Mouse (Mus musculus) skeletal muscle tissue, adult 2 months (tissue): ENCODE results near the gene Ugt1a10.
"Not testable (repeated sequence)": the region's sequence is repeated elsewhere in the genome, so short reads cannot be mapped to it uniquely, and the experiment has no call there.

ENCODE experiments used
- DNase-seq: peaks from one replicate; pipeline ENCODE4 v3.0.0-alpha.2; 2012; ENCODE audit warnings: low read depth, low spot score

Ugt1a10 gene

DNA sequence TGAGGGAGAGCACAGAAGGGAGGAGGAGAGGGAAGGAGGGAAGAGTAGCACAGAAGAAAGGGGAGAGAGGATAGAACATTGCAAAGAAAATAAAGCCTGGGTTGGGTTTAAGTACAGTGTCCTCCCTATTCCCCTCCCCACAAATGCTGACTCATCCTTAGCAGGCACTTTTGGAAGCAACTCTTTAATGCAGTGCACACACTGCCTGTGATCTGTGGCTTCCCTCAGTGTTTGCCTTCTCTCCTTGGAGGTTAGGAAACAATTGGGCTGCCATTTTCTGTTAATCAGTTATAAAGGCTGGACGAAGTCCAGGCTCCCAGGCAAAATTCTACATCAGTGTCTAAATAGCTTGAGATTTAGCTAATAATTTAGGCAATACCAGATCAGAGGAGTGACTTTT, 85.3 kb downstream of the Ugt1a10 start:
- DNase-seq = not testable (repeated sequence)

DNA sequence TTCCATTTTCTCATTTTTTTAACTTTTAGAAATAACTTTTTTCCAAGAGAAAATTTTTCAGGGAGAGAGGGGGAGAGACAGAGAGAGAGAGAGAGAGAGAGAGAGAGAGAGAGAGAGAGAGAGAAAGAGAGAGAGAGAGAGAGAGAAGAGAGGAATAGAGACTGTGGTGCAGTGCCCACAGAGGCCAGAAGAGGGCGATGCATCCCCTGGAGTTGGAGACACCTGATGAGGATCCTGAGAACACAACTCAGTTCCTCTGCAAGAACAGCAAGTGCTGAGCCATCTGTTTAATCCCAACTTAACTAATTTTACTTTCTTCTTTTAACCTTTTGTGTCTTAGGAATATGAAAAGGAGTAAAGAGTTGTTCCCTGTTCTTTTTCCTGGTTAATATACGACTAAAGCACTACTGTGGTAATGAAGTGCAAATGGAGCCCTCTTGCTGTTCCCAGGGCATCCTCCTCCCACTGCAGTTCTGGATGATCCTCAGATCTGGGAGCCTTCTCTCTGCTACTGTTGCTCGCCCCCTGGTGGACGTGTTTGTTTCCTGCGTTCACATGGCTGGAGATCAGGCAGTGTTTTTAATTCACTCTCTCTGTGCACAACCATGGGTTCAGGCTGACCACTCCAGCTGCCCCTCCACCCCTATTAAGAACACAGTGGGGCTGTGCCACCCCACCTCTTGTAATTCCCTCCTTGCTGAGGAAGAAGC, 88.9 kb downstream of the Ugt1a10 start:
- DNase-seq = not testable (repeated sequence)

DNA sequence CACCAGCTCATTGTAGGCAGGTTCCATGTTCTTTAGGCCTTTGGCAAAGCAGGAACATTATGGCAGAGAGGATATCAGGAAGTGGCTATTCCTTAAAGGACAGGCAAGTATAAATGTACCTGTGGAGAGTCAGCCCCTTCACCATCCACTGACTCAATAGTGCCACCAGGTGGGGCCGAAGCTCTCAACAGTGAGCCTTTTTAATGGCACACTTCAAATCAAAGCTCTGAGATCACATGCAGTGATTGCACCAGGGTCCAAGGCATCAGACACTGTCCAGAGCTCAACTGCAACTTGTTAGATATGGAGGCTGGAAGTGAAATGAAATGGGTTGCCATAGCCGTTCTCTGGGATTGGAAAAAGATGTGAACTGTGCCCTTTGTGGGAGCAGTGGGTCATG, 90.1 kb downstream of the Ugt1a10 start:
- DNase-seq = not testable (repeated sequence)

DNA sequence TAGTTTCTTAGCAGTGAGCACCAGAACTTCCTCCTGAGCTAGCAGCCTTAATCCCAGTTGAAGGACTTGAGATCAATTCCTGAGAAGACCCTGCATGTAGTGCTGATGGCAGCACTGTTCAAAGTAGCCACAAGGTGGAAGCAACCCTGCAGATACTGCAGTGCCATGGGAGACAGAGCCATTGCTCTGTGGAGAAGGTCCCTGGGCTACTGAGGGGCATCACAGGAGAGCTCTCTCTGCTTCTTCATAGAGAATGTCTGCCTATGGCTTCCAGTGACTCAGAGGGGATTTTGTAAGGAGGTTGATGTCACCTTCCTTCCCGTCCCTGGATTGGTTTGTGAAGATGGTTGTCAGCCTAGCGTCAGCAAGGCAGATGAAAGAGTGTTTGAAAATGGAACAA, 94.9 kb downstream of the Ugt1a10 start:
- not testable (repeated sequence) for DNase-seq

DNA sequence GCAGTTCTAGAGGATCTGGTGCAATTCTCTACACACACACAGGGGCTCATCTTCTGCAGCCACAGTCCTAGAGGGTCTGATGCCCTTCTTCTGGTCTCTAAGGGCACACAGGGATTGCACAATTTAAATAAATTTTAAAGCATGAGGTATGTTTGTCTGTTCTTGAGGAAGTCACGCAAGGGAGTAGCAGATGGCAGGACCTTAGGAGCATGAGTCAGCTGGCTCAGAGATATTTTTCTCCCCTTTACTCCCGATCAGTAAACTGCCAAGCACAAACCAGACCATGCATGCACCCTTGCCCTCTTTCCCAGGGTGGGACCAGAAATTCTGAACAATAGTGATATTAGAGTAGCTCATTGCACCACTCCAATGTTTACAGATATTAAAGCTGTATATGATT, 103.2 kb downstream of the Ugt1a10 start:
- no peak for DNase-seq

DNA sequence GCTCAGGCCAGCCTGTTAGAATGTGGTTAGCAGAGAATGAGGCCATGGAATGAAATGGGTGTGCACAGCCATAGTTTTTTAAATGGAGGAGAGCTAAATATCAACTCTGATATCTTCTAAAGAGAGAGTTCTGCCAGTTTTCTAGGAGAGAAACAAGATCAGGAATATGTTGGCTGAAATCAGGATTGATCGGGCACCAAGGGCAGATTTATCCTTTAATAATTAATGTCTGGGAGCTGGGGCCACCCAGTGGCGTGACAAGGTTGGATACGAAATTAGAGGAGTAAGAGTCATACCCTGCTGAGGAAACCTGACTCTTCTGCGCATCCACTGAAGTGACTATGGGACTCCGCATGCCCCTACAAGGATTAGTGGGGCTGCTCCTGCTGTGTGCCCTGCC, 110.5 kb downstream of the Ugt1a10 start, which contains the start of gene Ugt1a5:
Ugt1a5 (plus strand) TSS at position 302 of the 400 bp plus-strand sequence.
- DNase-seq = no peak

DNA sequence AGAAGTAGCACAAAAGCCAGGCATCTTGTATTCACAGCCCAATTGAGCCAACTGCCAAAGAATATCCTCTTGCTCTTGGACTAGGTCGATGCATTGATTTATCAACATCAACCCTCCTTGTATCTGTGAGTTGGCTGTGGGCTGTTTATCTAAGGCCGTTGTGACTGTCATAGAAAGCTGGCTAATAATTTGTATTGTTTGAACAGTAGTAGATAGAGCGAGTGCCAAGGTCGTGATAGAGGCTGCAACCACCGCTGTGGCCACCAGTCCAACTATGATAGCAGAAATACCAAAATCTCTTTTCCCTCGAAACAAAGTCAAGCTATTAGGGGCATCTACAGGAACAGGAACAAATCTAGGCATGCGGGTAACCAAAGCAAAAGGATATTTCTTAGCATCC, 117.0 kb downstream of the Ugt1a10 start:
- DNase-seq = not testable (repeated sequence)

DNA sequence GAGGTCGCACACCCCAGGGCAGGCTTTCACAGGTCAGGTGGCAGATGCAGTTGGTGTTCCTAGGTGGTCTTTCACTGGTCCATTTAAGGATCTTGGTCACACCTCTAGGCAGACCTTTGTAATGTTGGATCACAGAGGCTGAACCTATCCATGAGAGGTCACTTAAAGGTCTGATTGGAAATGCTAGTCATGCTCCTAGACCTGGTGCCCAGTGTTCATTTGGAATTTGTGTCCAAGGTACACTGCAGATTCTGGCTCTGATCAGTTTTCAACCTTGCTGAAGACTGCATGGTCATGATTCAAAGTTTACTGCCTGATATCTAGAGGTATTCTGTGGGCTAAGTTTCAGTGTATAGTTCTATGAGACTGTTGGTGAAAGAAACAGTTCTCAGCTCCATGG, 124.5 kb downstream of the Ugt1a10 start:
- DNase-seq = no peak

DNA sequence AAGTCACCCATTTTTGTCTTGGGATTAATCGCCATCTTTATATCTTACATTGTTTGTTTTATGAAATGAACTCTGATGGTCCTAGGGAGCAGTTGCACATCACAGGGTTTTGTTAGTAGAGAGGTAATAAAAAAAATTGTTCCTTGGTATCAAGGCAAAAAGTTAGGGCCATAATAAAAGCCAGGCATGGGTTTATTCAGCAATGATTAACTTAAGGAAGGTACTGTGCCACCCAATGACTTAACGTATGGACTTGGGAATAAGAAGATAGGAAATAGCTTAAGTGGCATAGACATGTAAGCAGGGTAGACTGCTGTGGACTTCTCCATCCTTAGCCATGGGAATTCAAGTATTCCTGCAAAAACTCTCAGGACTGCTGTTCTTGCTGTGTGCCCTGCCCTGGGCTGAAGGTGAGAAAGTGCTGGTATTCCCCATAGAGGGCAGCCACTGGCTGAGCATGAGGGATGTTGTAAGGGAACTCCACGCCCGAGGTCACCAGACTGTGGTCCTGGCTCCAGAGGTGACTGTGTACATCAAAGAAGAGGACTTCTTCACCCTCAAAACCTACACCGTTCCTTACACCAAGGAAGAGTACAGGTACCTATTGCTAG, 131.2 kb downstream of the Ugt1a10 start:
- no peak for DNase-seq

DNA sequence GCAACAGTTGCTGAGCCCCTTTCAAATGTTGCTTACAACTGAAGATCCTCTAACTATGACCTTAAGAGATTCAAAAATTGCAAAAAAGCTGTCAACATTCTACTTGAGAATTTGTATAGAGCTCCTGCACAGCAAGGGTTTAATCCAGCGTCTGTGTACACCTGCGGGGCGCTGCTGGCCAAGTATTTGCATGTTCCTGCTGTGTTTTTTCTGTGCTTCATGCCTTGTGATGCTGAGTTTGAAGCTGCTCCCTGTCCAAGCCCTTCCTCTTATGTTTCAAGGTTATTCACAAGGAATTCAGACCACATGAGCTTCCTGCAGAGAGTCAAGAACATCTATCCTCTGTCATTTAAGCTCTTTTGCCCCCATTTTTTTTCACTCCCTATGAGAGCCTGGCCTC, 136.9 kb downstream of the Ugt1a10 start:
- DNase-seq = no peak

DNA sequence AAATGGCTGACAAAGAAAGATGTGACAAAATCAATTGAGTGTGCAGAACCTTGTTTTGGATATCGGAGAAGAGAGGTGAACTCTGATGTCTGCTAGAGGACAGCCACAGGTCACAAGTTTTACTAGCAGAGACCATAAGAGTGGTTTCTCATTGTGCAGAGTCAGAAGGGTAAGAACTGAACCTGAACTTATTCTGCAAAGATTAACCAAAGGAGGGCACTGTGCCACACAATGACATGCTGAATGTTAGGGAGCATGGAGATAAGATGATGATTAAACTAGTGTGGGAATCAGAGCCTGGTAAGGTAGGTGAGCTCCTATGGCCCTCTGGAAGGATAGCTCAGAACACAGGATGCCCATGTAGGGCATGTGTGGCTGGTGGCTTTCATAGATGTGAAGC, 140.5 kb downstream of the Ugt1a10 start:
- DNase-seq = no peak

DNA sequence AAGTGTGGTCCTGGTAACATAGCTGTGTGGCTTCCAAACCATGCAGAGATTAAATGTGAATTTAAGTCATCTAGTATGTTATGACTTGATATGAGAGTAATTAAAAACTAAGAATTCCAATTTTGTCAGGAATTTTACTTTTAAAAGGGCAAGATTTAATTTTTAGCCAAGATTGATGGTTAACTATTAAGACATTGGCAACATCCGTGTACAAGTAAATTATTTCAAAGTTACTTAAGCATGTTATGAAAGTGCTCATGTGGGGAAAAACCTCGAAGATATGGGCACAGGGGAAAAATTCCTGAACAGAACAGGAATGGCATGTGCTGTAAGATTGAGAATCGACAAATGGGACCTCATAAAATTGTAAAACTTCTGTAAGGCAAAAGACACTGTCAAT, 142.3 kb downstream of the Ugt1a10 start:
- no peak for DNase-seq

DNA sequence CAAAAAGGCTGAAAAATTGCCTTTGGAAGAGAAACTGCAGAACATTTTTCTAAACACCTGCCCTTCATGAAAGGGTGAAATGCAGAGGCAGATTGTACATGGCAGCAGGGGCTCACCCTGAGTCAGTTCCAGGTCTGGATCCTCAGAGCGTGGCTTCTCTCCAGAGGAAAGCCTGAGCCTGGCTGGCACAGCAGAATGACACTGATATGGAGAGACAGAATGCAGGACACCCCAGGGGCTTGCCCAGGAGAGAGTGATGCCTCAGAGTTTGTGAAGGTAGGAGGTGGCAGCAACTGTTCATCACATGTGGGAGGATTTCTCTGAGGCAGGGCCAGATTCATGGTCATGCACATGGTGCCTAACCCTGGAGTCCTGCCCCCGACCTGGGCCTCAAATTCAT, 144.8 kb downstream of the Ugt1a10 start:
- DNase-seq = no peak

DNA sequence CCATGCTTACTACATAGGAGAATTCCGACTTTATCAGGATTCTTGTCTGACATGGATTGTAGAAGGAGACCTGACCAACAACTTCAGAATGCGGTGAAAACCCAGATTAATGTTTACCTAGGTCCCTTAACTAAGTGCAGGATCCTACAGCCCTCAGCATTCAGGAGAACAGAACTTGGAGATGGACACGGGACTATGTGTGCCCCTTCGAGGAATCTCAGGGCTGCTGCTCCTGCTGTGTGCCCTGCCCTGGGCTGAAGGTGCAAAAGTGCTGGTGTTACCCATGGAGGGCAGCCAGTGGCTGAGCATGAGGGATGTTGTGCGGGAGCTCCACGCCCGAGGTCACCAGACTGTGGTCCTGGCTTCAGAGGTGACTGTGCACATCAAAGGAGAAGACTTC, 145.3 kb downstream of the Ugt1a10 start, which contains the start of gene Ugt1a2:
Ugt1a2 (plus strand) TSS at position 146 of the 400 bp plus-strand sequence.
- no peak for DNase-seq

DNA sequence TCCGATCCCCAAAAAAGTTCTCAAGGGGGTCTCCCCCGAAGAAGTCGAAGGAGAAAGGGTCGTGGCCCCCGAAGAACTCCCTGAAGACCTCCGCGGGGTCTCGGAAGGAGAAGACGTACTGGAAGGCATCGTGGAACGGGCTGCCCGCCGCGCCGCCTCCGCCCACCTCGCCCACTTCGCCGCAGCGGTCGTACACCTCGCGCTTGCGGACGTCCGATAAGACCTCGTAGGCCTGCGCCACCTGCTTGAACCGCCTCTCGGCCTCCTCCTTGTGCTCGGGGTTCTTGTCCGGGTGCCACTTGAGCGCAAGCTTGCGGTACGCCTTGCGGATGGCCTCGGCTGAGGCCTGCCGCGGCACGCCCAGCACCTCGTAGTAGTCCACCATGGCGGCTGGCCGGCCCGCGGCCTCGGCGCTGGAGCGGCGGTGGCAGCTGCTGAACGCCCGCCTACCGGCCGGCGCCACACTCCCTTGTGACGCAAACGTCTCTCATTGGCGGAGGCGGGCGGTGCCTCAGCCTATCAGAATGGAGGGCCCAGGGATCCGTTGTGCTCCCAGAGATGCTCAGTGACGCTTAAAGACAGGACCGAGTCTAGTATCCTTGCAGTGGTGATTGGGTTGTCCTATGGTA, 150.2 kb downstream of the Ugt1a10 start, which contains the start of gene Dnajb3:
Dnajb3 (minus strand) TSS at position 489 of the 629 bp plus-strand sequence.
- DNase-seq = peak; percentile 27

DNA sequence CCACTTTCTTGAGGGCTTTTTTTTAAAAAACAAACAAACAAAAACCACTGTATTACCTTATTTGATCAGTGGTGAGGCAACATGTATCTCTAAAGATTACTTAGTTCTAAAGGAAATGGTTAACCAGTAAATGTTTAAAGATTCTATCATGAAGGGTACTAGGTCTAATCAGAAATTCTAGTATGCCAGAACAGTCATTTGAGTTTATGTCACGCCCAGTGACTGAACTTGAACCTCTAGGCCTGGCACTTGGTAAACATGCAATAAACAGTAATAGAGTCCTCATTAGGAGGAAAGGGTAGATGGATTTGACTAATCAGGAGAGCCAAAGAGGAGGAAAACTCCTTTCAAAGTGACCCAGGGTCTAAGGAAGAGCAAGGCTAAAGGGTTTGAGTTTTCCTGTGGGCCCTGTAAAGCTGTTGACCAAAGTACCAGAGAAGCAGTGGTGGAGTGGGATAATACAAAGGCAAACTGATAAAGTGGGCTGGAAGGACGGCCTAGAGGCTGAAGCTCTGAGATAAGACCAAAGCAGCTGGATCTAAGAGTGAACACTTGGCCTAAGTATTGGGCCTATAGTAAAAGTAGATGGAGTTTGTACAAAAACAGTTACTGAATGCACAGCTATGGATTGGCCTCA, 151.8 kb downstream of the Ugt1a10 start:
- no peak for DNase-seq

DNA sequence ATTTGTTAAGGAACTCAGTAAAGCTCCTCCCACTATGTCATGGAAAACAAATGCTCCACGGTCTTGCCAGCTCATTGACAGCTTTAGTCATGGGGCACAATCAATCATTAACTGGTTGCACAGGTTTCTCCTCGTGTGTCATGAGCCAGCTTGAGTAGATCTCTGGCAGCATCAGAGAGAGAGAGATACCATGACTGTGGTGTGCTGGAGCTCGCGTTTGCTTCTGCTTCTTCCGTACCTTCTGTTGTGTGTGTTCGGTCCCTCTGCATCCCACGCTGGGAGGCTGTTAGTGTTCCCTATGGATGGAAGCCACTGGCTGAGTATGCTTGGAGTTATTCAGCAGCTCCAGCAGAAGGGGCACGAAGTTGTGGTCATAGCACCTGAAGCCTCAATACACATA, 156.6 kb downstream of the Ugt1a10 start, which contains the start of gene Ugt1a1:
Ugt1a1 (plus strand) TSS at position 148 of the 400 bp plus-strand sequence.
- DNase-seq = peak; percentile 11

DNA sequence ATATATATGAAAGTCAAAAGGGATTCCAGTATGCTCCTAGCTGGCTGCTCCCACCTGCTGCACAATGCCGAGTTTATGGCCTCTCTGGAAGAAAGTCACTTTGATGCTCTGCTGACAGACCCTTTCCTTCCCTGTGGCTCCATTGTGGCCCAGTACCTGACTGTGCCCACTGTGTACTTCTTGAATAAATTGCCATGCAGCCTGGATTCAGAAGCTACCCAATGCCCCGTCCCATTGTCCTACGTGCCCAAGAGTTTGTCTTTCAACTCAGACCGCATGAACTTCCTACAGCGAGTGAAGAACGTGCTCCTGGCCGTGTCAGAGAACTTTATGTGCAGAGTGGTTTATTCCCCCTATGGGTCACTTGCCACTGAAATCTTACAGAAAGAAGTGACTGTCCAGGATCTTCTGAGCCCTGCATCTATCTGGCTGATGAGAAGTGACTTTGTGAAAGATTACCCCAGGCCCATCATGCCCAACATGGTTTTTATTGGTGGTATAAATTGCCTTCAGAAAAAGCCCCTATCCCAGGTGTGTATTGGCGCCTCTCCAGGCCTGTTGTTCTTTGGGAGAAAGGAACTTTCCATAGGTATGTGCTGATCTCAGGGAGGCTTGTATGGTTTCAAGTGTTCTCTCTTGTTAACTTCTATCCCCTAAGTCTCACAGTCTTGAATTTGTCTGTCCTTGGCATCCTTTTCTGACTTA, 157.3 kb downstream of the Ugt1a10 start:
- DNase-seq = peak; percentile 14

DNA sequence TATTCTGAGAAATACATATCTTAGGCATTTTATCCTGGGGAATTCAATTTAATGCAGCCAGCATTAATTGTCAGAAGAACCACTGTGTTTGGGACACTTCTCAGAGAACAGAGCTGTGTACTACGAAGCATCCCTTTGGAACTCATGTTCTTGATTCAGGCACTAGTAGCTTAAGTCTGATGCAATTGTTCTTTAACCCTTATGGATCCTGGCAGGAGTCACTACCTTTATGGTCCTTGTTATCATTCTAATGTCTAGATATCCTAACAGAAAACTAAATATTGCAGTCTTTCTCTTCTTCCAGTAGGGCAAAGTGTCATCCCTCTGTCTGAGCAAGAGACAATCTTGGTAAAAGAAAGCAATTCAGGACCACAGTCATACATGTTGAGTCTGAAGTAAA, 157.9 kb downstream of the Ugt1a10 start:
- peak; percentile 2 for DNase-seq

DNA sequence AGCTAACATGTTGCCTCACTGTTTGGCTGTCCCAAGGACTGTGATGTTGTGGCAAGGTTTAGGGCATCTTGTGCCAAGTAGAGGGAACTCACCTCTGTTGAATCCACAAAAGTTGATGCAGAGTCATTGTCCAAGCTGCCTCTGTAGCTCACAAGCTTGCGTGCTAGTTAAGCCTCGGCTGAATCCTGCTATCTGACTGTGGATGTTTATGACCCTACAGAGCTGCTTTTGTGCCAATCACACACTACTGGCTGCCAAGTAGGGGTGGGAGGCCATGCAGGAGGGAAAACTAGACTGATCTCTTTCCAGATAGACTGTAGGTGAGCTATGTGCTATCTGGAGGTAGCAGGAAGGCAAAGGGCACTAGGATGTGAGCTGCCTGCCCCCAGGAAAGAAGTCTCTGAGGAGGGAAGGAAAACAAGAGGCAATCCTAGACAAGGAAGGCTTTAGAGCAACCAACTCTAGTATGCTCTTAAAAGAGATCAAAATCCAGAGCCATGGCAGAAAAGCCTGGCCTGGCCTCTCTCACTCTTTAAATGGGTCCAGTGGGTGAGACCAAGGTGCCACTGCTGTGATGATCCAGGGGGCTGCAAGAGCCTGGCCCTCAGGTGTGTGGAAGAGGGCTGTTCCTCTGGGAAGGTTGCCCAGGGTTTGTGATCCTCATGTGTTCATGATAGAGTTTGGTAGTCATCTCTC, 158.7 kb downstream of the Ugt1a10 start:
- DNase-seq = peak; percentile 23

DNA sequence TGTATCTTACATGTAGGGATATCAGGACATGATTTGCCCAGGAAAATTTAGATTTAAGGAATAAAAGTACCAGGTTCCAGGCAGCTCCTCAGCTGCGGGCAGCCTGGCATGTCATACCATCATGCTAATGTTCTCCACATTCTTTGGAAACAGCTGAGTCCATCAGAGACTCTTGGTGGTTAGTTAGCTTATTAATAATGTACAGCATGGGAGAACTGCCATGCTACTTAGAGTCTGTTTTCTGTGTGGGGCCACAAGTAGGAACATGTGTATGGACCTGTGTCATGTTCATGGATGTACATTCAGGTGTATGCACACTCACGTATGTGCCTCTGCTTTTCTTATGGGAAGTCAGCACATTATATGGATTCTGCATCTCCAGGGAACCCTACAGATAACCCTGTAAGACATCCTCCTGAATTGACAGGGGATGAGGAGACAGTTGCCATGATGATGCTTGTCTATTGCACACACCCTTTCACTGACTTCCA, 159.3 kb downstream of the Ugt1a10 start:
- DNase-seq = peak; percentile 17
